In the genomic region with DNA sequence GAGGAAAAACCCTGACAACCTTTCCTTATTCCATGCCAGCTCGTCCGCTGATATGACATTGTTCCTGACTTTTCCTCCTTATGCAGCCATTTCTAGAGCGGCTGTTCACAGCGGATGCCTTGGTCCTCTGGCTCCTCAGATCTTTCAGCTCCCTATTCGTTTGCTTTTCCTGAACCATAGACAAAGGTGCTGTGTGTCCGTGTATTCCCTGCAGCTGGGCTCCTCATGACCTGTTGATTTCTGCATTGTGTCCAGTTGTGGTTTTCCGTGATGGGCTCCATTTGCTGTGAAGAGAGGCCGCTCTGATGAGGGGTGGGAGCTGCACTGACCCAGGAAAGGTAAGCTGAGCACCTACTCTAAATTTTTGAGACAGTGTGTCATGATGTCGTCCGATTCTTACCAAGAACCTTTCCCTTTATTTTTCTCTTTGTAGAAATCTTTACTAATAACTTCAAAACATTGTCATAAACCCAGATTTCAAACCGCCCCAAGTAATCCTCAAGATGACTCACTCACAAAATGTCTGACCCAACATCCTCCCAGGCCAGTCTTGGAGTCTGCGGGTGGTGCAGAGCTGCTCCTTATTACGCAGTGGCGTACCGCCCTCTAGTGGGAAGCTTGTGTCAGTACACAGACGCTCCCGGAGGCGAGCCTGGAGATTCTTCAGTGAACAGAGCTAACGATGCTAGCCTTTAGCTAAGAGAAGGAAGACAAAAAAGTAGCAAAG, we compare ENCODE assay signal across 8 mouse cellular contexts. TPM values are rescaled to one million over a fixed set of nuclear protein-coding genes. Genes with fewer than 3 reads are reported as not detected.
A peak's percentile ranks its signal among the peaks of the same experiment; 100 is the strongest.
DNase-seq lines count a peak whose midpoint lies in the region; ATAC-seq lines count a peak whose summit lies in the region.

No protein-coding gene starts in this region.

- H3K36me3 ChIP-seq in hindbrain, embryonic 13.5 days: no peaks in the 10 kb centered on the region

- H3K4me1 ChIP-seq in hindbrain, embryonic 13.5 days (replicated peaks): peaks cover 17% of the 10 kb centered on the region

- no peaks in the 10 kb centered on the region for H3K27me3 ChIP-seq in hindbrain, embryonic 13.5 days

- peak; percentile 97 for DNase-seq in NIH3T3 (ENCODE audit: low read depth)
- DNase-seq in cerebellum, adult 9-10 months: peak; percentile 92
- DNase-seq in frontal cortex, adult 2 months (ENCODE audit: extremely low spot score in 1 of 2, low spot score in 1 of 2): peak; percentile 75 to 95
- peak; percentile 82 to 88 for DNase-seq in layer of hippocampus, postnatal 14 days (ENCODE audit: low spot score in 2 of 2)
- DNase-seq in lung, postnatal 36 days: peak; percentile 91
- peak; percentile 90 for DNase-seq in retina, postnatal 1 day
- DNase-seq in thymus, postnatal 36 days: peak; percentile 77 to 78

- no peak overlapping the region for H3K4me2 ChIP-seq in hindbrain, embryonic 13.5 days

- H3K4me3 ChIP-seq in hindbrain, embryonic 13.5 days: no peak overlapping the region

- 39% methylated on average over 19 of the region's 19 CpGs for WGBS in hindbrain, embryonic 13.5 days

- no peak overlapping the region for H3K27ac ChIP-seq in hindbrain, embryonic 13.5 days

- ATAC-seq in hindbrain, embryonic 13.5 days (ENCODE audit: low FRiP score): peak; percentile 48; the same call in 1 of the 2 replicates

- no peaks in the 10 kb centered on the region for H3K9me3 ChIP-seq in hindbrain, embryonic 13.5 days

- H3K9ac ChIP-seq in hindbrain, embryonic 13.5 days: no peak overlapping the region

RNA-seq across cellular contexts. Expression of gene Nek2, which starts 3.7 kb away (rescaled TPM):
- polyA plus RNA-seq in frontal cortex, adult 2 months (2012; rRNA removed): 0.63 and 0.88 TPM in 2 replicates
- 10.3 and 10.4 TPM in 2 replicates for polyA plus RNA-seq in hindbrain, embryonic 13.5 days (2015; fragmentation: Nextera tagmentation; extraction: Ambion mirVana)
- 1 to 10 TPM; 1.6 to 2.9 TPM for total RNA-seq in layer of hippocampus, postnatal 14 days (2021)
